Mouse (Mus musculus): ENCODE data around the gene Flt3l.

DNA sequence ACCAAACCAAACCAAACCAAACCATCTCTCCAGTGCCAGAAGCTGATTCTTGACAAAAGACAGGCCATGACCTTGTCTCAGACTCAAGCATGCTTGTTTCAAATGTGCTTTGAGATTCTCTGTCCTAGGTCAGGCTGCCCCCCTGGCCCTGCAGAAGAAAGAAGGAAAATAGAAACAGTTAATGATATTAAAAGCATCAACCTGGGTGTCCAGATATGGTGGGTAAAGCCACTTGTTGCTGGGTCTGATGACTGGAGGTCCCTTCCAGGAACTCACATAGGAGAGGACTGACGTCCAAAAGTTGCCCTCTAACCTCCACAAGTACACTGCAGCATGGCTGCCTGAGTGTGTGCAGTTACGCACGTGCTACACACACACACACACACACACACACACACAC is 24.6 kb upstream of the Flt3l start:
- TF ChIP-seq CTCF (IDR thresholded peaks at IDR 0.05; ENCODE audit: low read depth) = no peak
- TF ChIP-seq EP300 (optimal IDR thresholded peaks at IDR 0.05) = no peak

Data from stomach, postnatal 0 days (tissue).